Mouse (Mus musculus) lung, postnatal 0 days (tissue): ENCODE results near the gene Neu2.

Experiments
- CTCF ChIP-seq: IDR thresholded peaks from 2 replicates; pipeline ENCODE4 v1.5.1; 2016; ENCODE audit warnings: antibody characterized with exemption, mild to moderate bottlenecking
- EP300 ChIP-seq: IDR thresholded peaks from 2 replicates; pipeline ENCODE4 v1.6.1; 2016; ENCODE audit warnings: antibody characterized with exemption, mild to moderate bottlenecking, control low read depth

DNA sequence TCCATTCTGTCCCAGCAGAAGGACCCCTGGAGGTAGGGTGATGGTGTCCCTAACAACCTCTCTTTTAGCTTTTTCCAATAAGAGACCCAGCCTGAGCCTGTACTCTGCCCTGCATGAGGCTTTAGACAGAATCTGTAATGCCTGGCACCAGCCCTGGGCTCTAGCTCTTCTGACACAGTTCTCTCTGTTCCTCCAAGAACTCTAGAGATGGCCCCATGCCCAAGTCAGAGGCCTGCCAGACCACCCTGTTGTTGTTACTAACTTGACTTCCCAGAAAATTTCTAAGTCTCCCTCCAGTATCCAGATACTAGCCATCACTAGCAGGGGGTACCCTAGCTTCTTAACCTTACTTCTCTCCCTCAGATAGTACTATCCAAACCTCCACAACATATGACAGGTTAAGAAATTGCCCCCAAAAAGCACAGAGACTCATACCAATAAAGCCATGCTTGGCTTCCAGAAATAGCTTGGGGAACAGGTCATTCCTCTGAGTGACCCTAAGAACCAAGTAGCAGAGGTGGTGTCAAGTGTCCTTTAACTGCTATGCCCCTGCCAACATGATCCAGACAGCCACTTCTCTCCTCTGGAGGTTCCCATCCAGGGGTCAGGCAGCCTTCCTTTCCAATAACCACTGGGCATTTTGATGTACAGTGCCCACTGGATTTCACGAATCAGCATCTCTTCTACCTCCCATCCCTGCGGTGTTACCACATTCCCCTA lies 105.0 kb downstream of the Neu2 start:
- TF ChIP-seq CTCF: no peak
- no peak for TF ChIP-seq EP300
